Mouse (Mus musculus) heart, embryonic 16.5 days (tissue): ENCODE results near the gene Rtel1. TPM values are rescaled to one million over a fixed set of nuclear protein-coding genes. Genes with fewer than 3 reads are reported as not detected.

Source experiments
- ATAC-seq: fragments of 200-750 bp; cut with Nextera tagmentation; replicated peaks from 2 replicates; pipeline ENCODE4 v1.8.0; 2017; ENCODE audit warnings: moderate number of reproducible peaks; ENCODE audit not compliant: insufficient read depth, low FRiP score; ENCODE audit errors: extremely low read depth
- H3K27ac ChIP-seq: fragments of 300-500 bp; sonication (generic); 2 replicates; pipeline ENCODE4 v1.5.1; 2014; ENCODE audit warnings: mild to moderate bottlenecking, low read length, control low read depth, moderate library complexity
- H3K27me3 ChIP-seq: fragments of 300-500 bp; sonication (generic); 2 replicates; pipeline ENCODE4 v1.6.1; 2014; ENCODE audit warnings: low read length, mixed read lengths; ENCODE audit not compliant: control insufficient read depth, insufficient read depth
- H3K36me3 ChIP-seq: fragments of 300-500 bp; sonication (generic); 2 replicates; pipeline ENCODE4 v1.6.1; 2014; ENCODE audit not compliant: control insufficient read depth, insufficient read depth
- H3K4me1 ChIP-seq: fragments of 300-500 bp; sonication (generic); 2 replicates; pipeline ENCODE4 v1.6.1; 2014; ENCODE audit warnings: low read length, mixed read lengths; ENCODE audit not compliant: control insufficient read depth, insufficient read depth
- H3K4me2 ChIP-seq: fragments of 300-500 bp; sonication (generic); 2 replicates; pipeline ENCODE4 v1.6.1; 2014; ENCODE audit warnings: low read depth, mild to moderate bottlenecking, control low read depth, low read length
- H3K4me3 ChIP-seq: fragments of 300-500 bp; sonication (generic); 2 replicates; pipeline ENCODE4 v1.5.1; 2014; ENCODE audit warnings: mild to moderate bottlenecking, control low read depth, low read length
- H3K9ac ChIP-seq: fragments of 300-500 bp; sonication (generic); 2 replicates; pipeline ENCODE4 v1.6.1; 2014; ENCODE audit warnings: low read length, control low read depth
- H3K9me3 ChIP-seq: fragments of 300-500 bp; sonication (generic); replicated peaks from 2 replicates; pipeline ENCODE4 v1.6.1; 2016; ENCODE audit warnings: low read length; ENCODE audit not compliant: control insufficient read depth
- WGBS: fragments of 180-500 bp; shearing (Covaris S2); extraction: QIAGEN DNeasy Blood & Tissue Kit; methylation state at CpG from one replicate; pipeline ENCODE4 v1.1.7; 2014; 5-methylcytosine and 5-hydroxymethylcytosine counted together
- polyA plus RNA-seq: library from polyadenylated mRNA; unstranded; fragments of >200 nt; fragmentation: Nextera tagmentation; extraction: Ambion mirVana; gene quantifications from 2 replicates; pipeline ENCODE4 v1.2.1, GENCODE M21; 2015

The Rtel1 gene
- polyA plus RNA-seq, 1 experiment from 2014 or later = 23.8 TPM

DNA sequence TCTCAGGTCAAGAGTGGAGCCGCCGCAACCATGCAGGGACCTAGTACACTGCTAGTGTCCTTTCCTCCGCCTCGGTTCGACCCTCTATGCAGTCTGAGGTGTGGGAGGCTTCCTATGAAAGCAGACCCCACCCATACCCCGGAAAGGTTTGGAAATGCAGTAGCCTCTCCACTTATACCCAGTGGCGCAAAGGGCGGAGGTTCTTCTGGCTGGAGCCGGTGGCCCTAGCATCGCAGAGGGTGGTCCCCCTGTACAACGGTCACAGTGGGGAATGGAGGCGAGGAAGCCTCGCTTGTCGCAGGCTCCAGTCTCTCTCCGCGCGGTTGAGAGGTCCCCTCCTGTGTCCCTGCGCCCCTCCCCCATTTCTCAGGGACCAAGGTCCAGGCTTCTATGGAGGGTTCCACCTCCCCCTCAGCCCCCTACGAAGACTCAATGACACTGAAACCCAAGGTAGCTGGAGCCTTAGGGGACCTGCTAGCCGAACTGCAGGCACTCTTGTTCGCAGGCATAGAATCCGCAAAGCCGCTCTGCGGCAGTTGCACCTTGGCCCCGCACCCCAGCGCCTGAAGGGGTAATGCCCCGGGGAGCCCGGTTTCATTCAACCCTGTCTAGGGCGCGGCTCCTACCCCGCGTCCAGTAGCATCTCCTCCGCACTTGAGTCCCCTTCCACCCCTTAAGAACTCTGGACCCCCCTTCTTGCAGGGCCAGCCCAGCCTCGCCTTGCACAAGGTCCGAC, 6.0 kb upstream of the Rtel1 start:
- peak overlapping the region; percentile 44 for H3K4me2 ChIP-seq
- no peaks in the 10 kb centered on the region for H3K36me3 ChIP-seq
- no peak for ATAC-seq
- H3K9me3 ChIP-seq = no peaks in the 10 kb centered on the region
- H3K9ac ChIP-seq = no peak overlapping the region
- H3K27ac ChIP-seq = no peak overlapping the region
- 0 out of 2 replicates have a peak, but pooled peaks cover 2% of the 10 kb centered on the region for H3K4me1 ChIP-seq
- peaks cover 51% of the 10 kb centered on the region for H3K27me3 ChIP-seq
- 3% methylated on average over 35 of the region's 35 CpGs for WGBS
- H3K4me3 ChIP-seq = peak overlapping the region; percentile 17

- Histone ChIP-seq H3K4me2 (peak within 1 kb of the TSS; percentile 44), H3K9me3 (no peaks in the 10 kb centered on the region), H3K9ac (no peak within 1 kb of the TSS), H3K36me3 (no peaks in the 10 kb centered on the region), H3K4me1 (0 out of 2 replicates have a peak, but pooled peaks cover 6% of the 10 kb centered on the region), H3K27ac (no peak within 1 kb of the TSS), H3K4me3 (peak within 1 kb of the TSS; percentile 17), H3K27me3 (peaks cover 47% of the 10 kb centered on the region)
- ATAC-seq = peak; percentile 77
- WGBS = 3% methylated on average over 23 of the region's 23 CpGs
Observed at GRCm38 (mm10) chr2:181314080-181314810, 5.3 kb upstream of the Rtel1 start, which contains the start of gene Stmn3. Gene Stmn3, minus strand, starts transcription at chr2:181314500.

DNA sequence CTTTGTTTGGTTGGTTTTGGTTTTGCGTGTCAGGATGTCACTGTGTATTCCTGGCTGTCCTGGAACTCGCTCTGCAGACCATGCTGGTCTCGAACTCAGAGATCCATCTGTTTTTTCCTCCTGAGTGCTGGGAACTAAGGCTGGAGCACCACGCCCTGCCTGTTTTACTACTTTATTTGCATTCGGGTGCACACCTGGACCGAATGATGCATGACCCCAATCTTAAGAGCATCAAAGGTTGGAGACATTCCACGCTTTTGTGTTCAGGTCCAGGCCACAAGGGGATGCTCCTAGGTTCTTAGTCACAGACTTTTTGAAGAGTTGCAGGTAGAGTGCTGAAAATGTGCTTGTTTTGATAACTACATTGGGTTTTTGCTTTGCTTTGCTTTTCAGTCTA, 562 bp downstream of the Rtel1 start:
- 10% methylated on average over 7 of the region's 7 CpGs for WGBS
- ATAC-seq = no peak
- peak overlapping the region; percentile 77 for H3K9ac ChIP-seq
- peaks cover 6% of the 10 kb centered on the region for H3K27me3 ChIP-seq
- H3K4me1 ChIP-seq = peaks cover 11% of the 10 kb centered on the region
- peak overlapping the region; percentile 71 for H3K4me3 ChIP-seq
- H3K9me3 ChIP-seq = no peaks in the 10 kb centered on the region
- H3K27ac ChIP-seq = peak overlapping the region; percentile 84
- H3K36me3 ChIP-seq = peaks cover 24% of the 10 kb centered on the region
- peak overlapping the region; percentile 70 for H3K4me2 ChIP-seq

GRCm38 (mm10) chr2:181322136-181322535, 2.6 kb downstream of the Rtel1 start:
- 82% methylated on average over 5 of the region's 5 CpGs for WGBS
- no peak overlapping the region for H3K27ac ChIP-seq
- no peaks in the 10 kb centered on the region for H3K9me3 ChIP-seq
- no peaks in the 10 kb centered on the region for H3K27me3 ChIP-seq
- H3K9ac ChIP-seq = no peak overlapping the region
- H3K4me3 ChIP-seq = no peak overlapping the region
- no peak for ATAC-seq
- H3K36me3 ChIP-seq = peaks cover 28% of the 10 kb centered on the region
- H3K4me2 ChIP-seq = no peak overlapping the region
- peaks cover 11% of the 10 kb centered on the region for H3K4me1 ChIP-seq

DNA sequence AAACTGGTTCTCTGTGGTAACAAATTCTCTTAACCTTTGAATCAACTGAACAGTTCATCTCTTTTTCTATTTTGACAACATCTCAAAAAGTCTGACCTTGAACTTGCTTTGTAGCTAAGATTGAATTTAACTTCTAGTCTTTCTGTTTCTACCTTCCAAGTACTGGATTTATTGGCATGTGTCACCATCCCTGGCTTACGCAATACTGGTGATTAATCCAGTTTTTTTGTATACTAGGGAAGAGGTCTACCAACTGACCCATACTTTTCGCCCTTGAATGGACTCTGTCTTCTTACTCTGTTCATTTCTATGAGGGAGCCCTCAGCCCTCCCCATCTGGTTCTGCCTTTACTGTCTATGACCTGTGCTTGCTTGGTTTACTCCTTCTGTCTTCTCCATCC, 6.6 kb downstream of the Rtel1 start:
- H3K4me3 ChIP-seq = no peak overlapping the region
- H3K27me3 ChIP-seq = no peaks in the 10 kb centered on the region
- ATAC-seq = no peak
- no peaks in the 10 kb centered on the region for H3K4me1 ChIP-seq
- H3K36me3 ChIP-seq = peaks cover 37% of the 10 kb centered on the region
- H3K9ac ChIP-seq = no peak overlapping the region
- no peak overlapping the region for H3K4me2 ChIP-seq
- no peaks in the 10 kb centered on the region for H3K9me3 ChIP-seq
- WGBS = 95% methylated on average over 2 of the region's 2 CpGs
- H3K27ac ChIP-seq = no peak overlapping the region

- H3K4me2 ChIP-seq = no peak overlapping the region
- no peak for ATAC-seq
- H3K9me3 ChIP-seq = no peaks in the 10 kb centered on the region
- no peaks in the 10 kb centered on the region for H3K4me1 ChIP-seq
- H3K27me3 ChIP-seq = no peaks in the 10 kb centered on the region
- H3K27ac ChIP-seq = no peak overlapping the region
- H3K9ac ChIP-seq = no peak overlapping the region
- peaks cover 23% of the 10 kb centered on the region for H3K36me3 ChIP-seq
- no peak overlapping the region for H3K4me3 ChIP-seq
Observed at GRCm38 (mm10) chr2:181332542-181332941, 13.0 kb downstream of the Rtel1 start.

DNA sequence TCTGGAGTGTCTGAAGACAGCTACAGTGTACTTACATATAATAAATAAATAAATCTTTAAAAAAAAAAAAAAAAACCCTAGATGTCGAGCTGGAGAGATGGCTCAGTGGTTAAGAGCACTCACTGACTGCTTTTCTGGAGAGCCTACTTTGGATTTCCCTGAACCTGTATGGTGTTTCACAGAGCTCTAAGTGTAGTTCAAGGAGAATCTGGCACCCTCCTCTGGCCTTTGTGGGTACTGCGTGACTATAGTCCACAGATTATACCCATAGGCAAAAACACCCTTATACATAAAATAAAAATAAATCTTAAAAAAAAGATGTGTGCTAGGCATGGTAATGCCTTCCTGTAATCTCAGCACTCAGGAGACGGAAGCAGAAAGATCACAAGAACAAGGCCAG, 14.5 kb downstream of the Rtel1 start:
- H3K4me1 ChIP-seq = no peaks in the 10 kb centered on the region
- 60% methylated on average over 3 of the region's 3 CpGs for WGBS
- 0 out of 2 replicates have a peak, but pooled peaks have one; percentile 52 for ATAC-seq
- no peak overlapping the region for H3K27ac ChIP-seq
- no peak overlapping the region for H3K4me2 ChIP-seq
- peaks cover 26% of the 10 kb centered on the region for H3K36me3 ChIP-seq
- no peaks in the 10 kb centered on the region for H3K9me3 ChIP-seq
- H3K9ac ChIP-seq = no peak overlapping the region
- H3K4me3 ChIP-seq = no peak overlapping the region
- no peaks in the 10 kb centered on the region for H3K27me3 ChIP-seq

DNA sequence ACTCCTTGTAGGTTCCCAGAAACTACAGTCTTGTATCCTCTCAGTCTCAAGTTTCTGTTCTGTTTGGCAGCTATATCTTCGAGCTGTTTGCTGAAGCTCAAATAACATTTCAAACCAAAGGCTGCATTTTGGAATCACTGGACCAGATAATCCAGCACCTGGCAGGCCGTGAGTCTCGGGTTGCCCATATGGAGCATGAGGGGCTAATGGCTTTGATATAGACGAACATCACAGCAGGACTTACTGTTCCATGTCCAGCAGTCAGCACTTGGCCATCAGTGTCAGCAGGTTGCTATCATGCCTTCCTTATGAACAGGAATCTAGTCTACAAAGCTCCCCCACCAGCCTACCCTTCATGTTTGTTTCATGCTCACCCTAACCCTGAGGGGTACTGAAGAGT, 20.9 kb downstream of the Rtel1 start:
- WGBS = 88% methylated on average over 4 of the region's 4 CpGs
- H3K9ac ChIP-seq = no peak overlapping the region
- peaks cover 26% of the 10 kb centered on the region for H3K36me3 ChIP-seq
- H3K27me3 ChIP-seq = no peaks in the 10 kb centered on the region
- H3K9me3 ChIP-seq = no peaks in the 10 kb centered on the region
- H3K27ac ChIP-seq = no peak overlapping the region
- no peak overlapping the region for H3K4me3 ChIP-seq
- no peak overlapping the region for H3K4me2 ChIP-seq
- peaks cover 13% of the 10 kb centered on the region for H3K4me1 ChIP-seq
- ATAC-seq = no peak

GRCm38 (mm10) chr2:181342766-181343165, 23.2 kb downstream of the Rtel1 start:
- Histone ChIP-seq H3K27me3 (no peaks in the 10 kb centered on the region), H3K9me3 (no peaks in the 10 kb centered on the region), H3K4me3 (no peak overlapping the region), H3K9ac (no peak overlapping the region), H3K4me2 (0 out of 2 replicates have a peak overlapping the region, but pooled peaks have one; percentile 17), H3K36me3 (peaks cover 30% of the 10 kb centered on the region), H3K27ac (peak overlapping the region; percentile 53), H3K4me1 (peaks cover 13% of the 10 kb centered on the region)
- ATAC-seq = peak; percentile 89
- 42% methylated on average over 6 of the region's 6 CpGs for WGBS
